Mouse (Mus musculus) midbrain, embryonic 12.5 days (tissue): Measurements from ENCODE around the gene Fcrl5. TPM values are rescaled to one million over a fixed set of nuclear protein-coding genes. Genes with fewer than 3 reads are reported as not detected.

ENCODE experiments used
- ATAC-seq: fragments of 200-750 bp; cut with Nextera tagmentation; 2 replicates; pipeline ENCODE4 v1.8.0; 2017; ENCODE audit warnings: low read depth, moderate TSS enrichment, moderate library complexity; ENCODE audit not compliant: low FRiP score
- H3K27ac ChIP-seq: fragments of 300-500 bp; sonication (generic); replicated peaks from 2 replicates; pipeline ENCODE4 v1.5.1; 2016; ENCODE audit warnings: mild to moderate bottlenecking
- H3K27me3 ChIP-seq: fragments of 300-500 bp; sonication (generic); 2 replicates; pipeline ENCODE4 v1.6.1; 2016; ENCODE audit warnings: mild to moderate bottlenecking
- H3K36me3 ChIP-seq: fragments of 300-500 bp; sonication (generic); 2 replicates; pipeline ENCODE4 v1.6.1; 2016
- H3K4me1 ChIP-seq: fragments of 300-500 bp; sonication (generic); 2 replicates; pipeline ENCODE4 v1.6.1; 2016
- H3K4me2 ChIP-seq: fragments of 300-500 bp; sonication (generic); replicated peaks from 2 replicates; pipeline ENCODE4 v1.6.1; 2016; ENCODE audit warnings: mild to moderate bottlenecking, moderate library complexity
- H3K4me3 ChIP-seq: fragments of 300-500 bp; sonication (generic); 2 replicates; pipeline ENCODE4 v1.5.1; 2016; ENCODE audit warnings: mild to moderate bottlenecking
- H3K9ac ChIP-seq: fragments of 300-500 bp; sonication (generic); replicated peaks from 2 replicates; pipeline ENCODE4 v1.6.1; 2016; ENCODE audit warnings: mild to moderate bottlenecking, moderate library complexity
- H3K9me3 ChIP-seq: fragments of 300-500 bp; sonication (generic); 2 replicates; pipeline ENCODE4 v1.6.1; 2016; ENCODE audit warnings: mild to moderate bottlenecking
- WGBS: fragments of 180-500 bp; shearing (Covaris S2); methylation state at CpG from one replicate; pipeline ENCODE4 v1.1.7; 2016; 5-methylcytosine and 5-hydroxymethylcytosine counted together
- polyA plus RNA-seq: library from polyadenylated mRNA; unstranded; fragments of >200 nt; fragmentation: Nextera tagmentation; extraction: Ambion mirVana; gene quantifications from 2 replicates; pipeline ENCODE4 v1.2.1, GENCODE M21; 2016

Gene Fcrl5
- not detected in 2 replicates for polyA plus RNA-seq

- Histone ChIP-seq H3K9me3 (no peaks in the 10 kb centered on the region), H3K27me3 (no peaks in the 10 kb centered on the region), H3K4me3 (no peak within 1 kb of the TSS), H3K27ac (no peak within 1 kb of the TSS), H3K9ac (no peak within 1 kb of the TSS), H3K4me2 (no peak within 1 kb of the TSS), H3K36me3 (no peaks in the 10 kb centered on the region), H3K4me1 (no peaks in the 10 kb centered on the region)
- WGBS, result 90% methylated on average over 5 of the region's 5 CpGs
- no peak for ATAC-seq
Measured at GRCm38 (mm10) chr3:87435479-87435878, at the start of gene Fcrl5. Gene Fcrl5 (plus strand): TSS chr3:87435773.

- H3K9ac ChIP-seq, result no peak overlapping the region
- no peaks in the 10 kb centered on the region for H3K36me3 ChIP-seq
- H3K4me3 ChIP-seq, result no peak overlapping the region
- 95% methylated on average over 1 of the region's 1 CpGs for WGBS
- no peak for ATAC-seq
- H3K4me2 ChIP-seq, result no peak overlapping the region
- no peaks in the 10 kb centered on the region for H3K9me3 ChIP-seq
- no peaks in the 10 kb centered on the region for H3K27me3 ChIP-seq
- no peaks in the 10 kb centered on the region for H3K4me1 ChIP-seq
- H3K27ac ChIP-seq, result no peak overlapping the region
Measured at GRCm38 (mm10) chr3:87390935-87391334, 44.6 kb upstream of the Fcrl5 start.

GRCm38 (mm10) chr3:87398809-87399208 lies 36.8 kb upstream of the Fcrl5 start:
- H3K9ac ChIP-seq, result no peak overlapping the region
- H3K4me1 ChIP-seq, result no peaks in the 10 kb centered on the region
- H3K27me3 ChIP-seq, result no peaks in the 10 kb centered on the region
- ATAC-seq, result no peak
- WGBS, result 67% methylated on average over 4 of the region's 4 CpGs
- no peaks in the 10 kb centered on the region for H3K36me3 ChIP-seq
- no peak overlapping the region for H3K4me2 ChIP-seq
- H3K4me3 ChIP-seq, result no peak overlapping the region
- H3K27ac ChIP-seq, result no peak overlapping the region
- H3K9me3 ChIP-seq, result no peaks in the 10 kb centered on the region

DNA sequence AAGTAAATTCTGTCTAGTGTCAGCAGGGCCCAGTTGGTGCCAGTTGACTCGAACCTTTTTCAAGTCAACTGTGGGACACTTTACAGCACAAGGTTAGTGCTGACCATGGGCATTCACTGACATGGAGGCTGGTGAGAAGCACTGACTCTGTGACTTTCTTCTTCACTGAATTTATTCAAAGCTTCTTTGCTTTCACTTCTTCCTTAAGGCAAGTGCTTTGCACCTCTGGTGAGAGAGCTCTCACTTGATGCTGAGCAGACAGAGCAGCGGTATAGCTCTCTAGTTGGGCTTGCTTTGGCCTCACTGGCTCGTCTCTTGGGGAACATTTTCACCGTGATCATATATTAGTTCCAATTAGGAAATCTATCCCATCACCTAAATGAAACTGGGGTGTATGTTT lies 35.7 kb upstream of the Fcrl5 start:
- H3K4me1 ChIP-seq, result no peaks in the 10 kb centered on the region
- 92% methylated on average over 4 of the region's 4 CpGs for WGBS
- no peak overlapping the region for H3K9ac ChIP-seq
- H3K9me3 ChIP-seq, result no peaks in the 10 kb centered on the region
- no peaks in the 10 kb centered on the region for H3K36me3 ChIP-seq
- no peak for ATAC-seq
- H3K27me3 ChIP-seq, result no peaks in the 10 kb centered on the region
- no peak overlapping the region for H3K4me3 ChIP-seq
- no peak overlapping the region for H3K27ac ChIP-seq
- no peak overlapping the region for H3K4me2 ChIP-seq

GRCm38 (mm10) chr3:87401321-87401720 lies 34.3 kb upstream of the Fcrl5 start:
- H3K4me2 ChIP-seq, result no peak overlapping the region
- no peak overlapping the region for H3K9ac ChIP-seq
- ATAC-seq, result no peak
- H3K27ac ChIP-seq, result no peak overlapping the region
- no peaks in the 10 kb centered on the region for H3K4me1 ChIP-seq
- H3K36me3 ChIP-seq, result no peaks in the 10 kb centered on the region
- no peaks in the 10 kb centered on the region for H3K27me3 ChIP-seq
- 75% methylated on average over 5 of the region's 5 CpGs for whole genome bisulfite sequencing
- H3K9me3 ChIP-seq, result no peaks in the 10 kb centered on the region
- no peak overlapping the region for H3K4me3 ChIP-seq

- WGBS, result 30% methylated on average over 4 of the region's 4 CpGs
- no peak overlapping the region for H3K9ac ChIP-seq
- no peaks in the 10 kb centered on the region for H3K36me3 ChIP-seq
- ATAC-seq, result no peak
- H3K4me3 ChIP-seq, result no peak overlapping the region
- no peak overlapping the region for H3K4me2 ChIP-seq
- H3K4me1 ChIP-seq, result 0 out of 2 replicates have a peak, but pooled peaks cover 3% of the 10 kb centered on the region
- H3K27me3 ChIP-seq, result no peaks in the 10 kb centered on the region
- no peaks in the 10 kb centered on the region for H3K9me3 ChIP-seq
- H3K27ac ChIP-seq, result no peak overlapping the region
Measured at GRCm38 (mm10) chr3:87408171-87408570, 27.4 kb upstream of the Fcrl5 start.

- no peak overlapping the region for H3K27ac ChIP-seq
- no peaks in the 10 kb centered on the region for H3K36me3 ChIP-seq
- 0 out of 2 replicates have a peak, but pooled peaks cover 3% of the 10 kb centered on the region for H3K4me1 ChIP-seq
- no peak overlapping the region for H3K4me2 ChIP-seq
- no peaks in the 10 kb centered on the region for H3K27me3 ChIP-seq
- ATAC-seq, result no peak
- H3K4me3 ChIP-seq, result no peak overlapping the region
- H3K9ac ChIP-seq, result no peak overlapping the region
- WGBS, result 91% methylated on average over 4 of the region's 4 CpGs
- no peaks in the 10 kb centered on the region for H3K9me3 ChIP-seq
Measured at GRCm38 (mm10) chr3:87409196-87409935, 26.2 kb upstream of the Fcrl5 start.

GRCm38 (mm10) chr3:87410605-87411004 lies 25.0 kb upstream of the Fcrl5 start:
- Histone ChIP-seq H3K36me3 (no peaks in the 10 kb centered on the region), H3K4me1 (0 out of 2 replicates have a peak, but pooled peaks cover 3% of the 10 kb centered on the region), H3K27me3 (no peaks in the 10 kb centered on the region), H3K4me3 (no peak overlapping the region), H3K27ac (no peak overlapping the region), H3K9ac (no peak overlapping the region), H3K9me3 (no peaks in the 10 kb centered on the region), H3K4me2 (no peak overlapping the region)
- no peak for ATAC-seq
- 89% methylated on average over 6 of the region's 6 CpGs for WGBS

DNA sequence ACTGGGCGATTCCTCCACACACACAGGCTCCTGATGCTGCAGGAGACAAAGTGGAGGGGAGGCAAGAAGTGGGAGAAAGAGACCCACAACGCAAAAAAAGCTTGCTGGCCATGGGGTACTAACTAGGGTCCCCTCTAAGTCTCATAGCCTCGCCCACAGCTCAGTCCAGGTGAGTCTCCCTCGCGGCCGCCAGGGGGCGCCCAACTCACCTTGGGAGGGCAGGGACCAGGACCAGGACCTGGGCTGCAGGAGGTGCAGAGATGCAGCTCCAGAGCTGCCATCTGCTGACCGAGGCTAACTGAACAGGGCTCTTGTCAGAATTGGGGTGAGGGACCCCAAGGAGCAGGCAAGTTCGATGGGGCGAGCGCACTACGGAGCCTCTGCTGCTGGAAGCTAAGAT lies 24.4 kb upstream of the Fcrl5 start:
- 11% methylated on average over 12 of the region's 12 CpGs for WGBS
- no peak overlapping the region for H3K4me3 ChIP-seq
- no peak overlapping the region for H3K4me2 ChIP-seq
- H3K36me3 ChIP-seq, result no peaks in the 10 kb centered on the region
- 0 out of 2 replicates have a peak, but pooled peaks cover 3% of the 10 kb centered on the region for H3K4me1 ChIP-seq
- H3K9ac ChIP-seq, result no peak overlapping the region
- H3K9me3 ChIP-seq, result no peaks in the 10 kb centered on the region
- peak; percentile 68; the same call in 1 of the 2 replicates for ATAC-seq
- no peak overlapping the region for H3K27ac ChIP-seq
- no peaks in the 10 kb centered on the region for H3K27me3 ChIP-seq

GRCm38 (mm10) chr3:87420645-87421044 lies 14.9 kb upstream of the Fcrl5 start:
- Histone ChIP-seq H3K9ac (no peak overlapping the region), H3K4me1 (no peaks in the 10 kb centered on the region), H3K4me2 (no peak overlapping the region), H3K27ac (no peak overlapping the region), H3K27me3 (no peaks in the 10 kb centered on the region), H3K36me3 (no peaks in the 10 kb centered on the region), H3K4me3 (no peak overlapping the region), H3K9me3 (no peaks in the 10 kb centered on the region)
- ATAC-seq, result no peak
- WGBS, result 42% methylated on average over 1 of the region's 1 CpGs

GRCm38 (mm10) chr3:87422386-87422910 lies 13.1 kb upstream of the Fcrl5 start:
- 79% methylated on average over 4 of the region's 4 CpGs for WGBS
- no peaks in the 10 kb centered on the region for H3K27me3 ChIP-seq
- no peaks in the 10 kb centered on the region for H3K4me1 ChIP-seq
- ATAC-seq, result no peak
- H3K4me2 ChIP-seq, result no peak overlapping the region
- H3K9me3 ChIP-seq, result no peaks in the 10 kb centered on the region
- no peak overlapping the region for H3K9ac ChIP-seq
- H3K36me3 ChIP-seq, result no peaks in the 10 kb centered on the region
- no peak overlapping the region for H3K4me3 ChIP-seq
- no peak overlapping the region for H3K27ac ChIP-seq

- Histone ChIP-seq H3K4me3 (no peak overlapping the region), H3K4me1 (no peaks in the 10 kb centered on the region), H3K27me3 (no peaks in the 10 kb centered on the region), H3K9ac (no peak overlapping the region), H3K4me2 (no peak overlapping the region), H3K9me3 (no peaks in the 10 kb centered on the region), H3K36me3 (no peaks in the 10 kb centered on the region), H3K27ac (no peak overlapping the region)
- WGBS, result 87% methylated on average over 1 of the region's 1 CpGs
- no peak for ATAC-seq
Measured at GRCm38 (mm10) chr3:87440586-87440985, 5.0 kb downstream of the Fcrl5 start.
